Mouse (Mus musculus) leukemia stem cell, adult 10-12 weeks (primary cell): ENCODE results near the gene Serpina3c. TPM values are rescaled to one million over a fixed set of nuclear protein-coding genes. Genes with fewer than 3 reads are reported as not detected.

Experiments used
- polyA plus RNA-seq: library from polyadenylated mRNA; stranded (reverse); fragments of >175 nt; gene quantifications from 2 replicates; pipeline ENCODE4 v1.2.3, GENCODE M21; 2012; ENCODE audit warnings: low replicate concordance

The Serpina3c gene
- polyA plus RNA-seq = not detected in 2 replicates

GRCm38 (mm10) chr12:104153656-104154055, at the start of gene Serpina3c:
Gene Serpina3c, minus strand, starts transcription at chr12:104153870.

GRCm38 (mm10) chr12:104127696-104128095, 26.0 kb downstream of the Serpina3c start, which contains the start of gene Serpina3b:
Gene Serpina3b, plus strand, starts transcription at chr12:104127996.

GRCm38 (mm10) chr12:104112333-104112732, 41.3 kb downstream of the Serpina3c start, which contains the start of gene Serpina3a:
Gene Serpina3a, plus strand, starts transcription at chr12:104112724.

DNA sequence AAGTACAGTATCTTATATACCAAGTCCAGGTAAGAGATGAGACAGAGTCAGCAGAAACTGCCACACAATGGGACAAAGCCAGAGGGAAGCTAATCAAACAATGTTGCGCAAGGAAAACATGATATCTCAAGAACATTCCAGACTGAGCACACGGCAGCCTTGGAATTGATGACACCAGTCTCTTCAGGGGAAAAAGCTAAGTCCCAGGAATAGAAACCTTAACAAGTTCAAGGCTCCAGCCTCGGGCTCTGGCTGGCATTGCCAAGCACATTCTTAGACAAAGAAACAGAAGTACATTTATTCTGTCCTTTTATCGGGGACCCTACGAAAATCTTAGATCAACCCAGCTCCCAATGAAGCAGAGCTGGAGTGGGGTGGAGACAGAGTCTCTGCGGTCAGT, 52.9 kb downstream of the Serpina3c start, which contains the start of gene Serpina5:
TSS of gene Serpina5 (plus strand) at position 346 of the 400 bp plus-strand sequence.

Other genes starting within 250 kb of the Serpina3c start
- not detected in 2 replicates for gene Serpina1c, start 249.0 kb downstream of the Serpina3c start, polyA plus RNA-seq
- gene Serpina1e, start 194.9 kb downstream of the Serpina3c start, polyA plus RNA-seq = not detected in 2 replicates
- gene Serpina11, start 163.9 kb downstream of the Serpina3c start, polyA plus RNA-seq = not detected in 2 replicates
- gene Serpina9, start 140.1 kb downstream of the Serpina3c start, polyA plus RNA-seq = not detected in 2 replicates
- not detected in 2 replicates for gene Serpina12, start 109.4 kb downstream of the Serpina3c start, polyA plus RNA-seq
- gene Serpina5, start 52.8 kb downstream of the Serpina3c start, polyA plus RNA-seq = not detected in 2 replicates
- gene Serpina3a, start 41.1 kb downstream of the Serpina3c start, polyA plus RNA-seq = not detected in 2 replicates
- not detected in 2 replicates for gene Serpina3b, start 25.9 kb downstream of the Serpina3c start, polyA plus RNA-seq
- 0.11 and 0.14 TPM in 2 replicates for gene Serpina3f, start 60.7 kb upstream of the Serpina3c start, polyA plus RNA-seq
- 5.4 and 17.4 TPM in 2 replicates for gene Serpina3g, start 82.4 kb upstream of the Serpina3c start, polyA plus RNA-seq
- gene Serpina3i, start 109.3 kb upstream of the Serpina3c start, polyA plus RNA-seq = not detected in 2 replicates
- gene Serpina3j, start 160.7 kb upstream of the Serpina3c start, polyA plus RNA-seq = not detected in 2 replicates
- gene Serpina3k, start 184.6 kb upstream of the Serpina3c start, polyA plus RNA-seq = not detected in 2 replicates
- gene Serpina3m, start 184.6 kb upstream of the Serpina3c start, polyA plus RNA-seq = not detected in 2 replicates